Mouse (Mus musculus) testis, adult 2 months (tissue): ENCODE results near the gene Eif2b3. TPM values are rescaled to one million over a fixed set of nuclear protein-coding genes. Genes with fewer than 3 reads are reported as not detected.

Experiments
- H3K27ac ChIP-seq: fragments of 200-500 bp; 2 replicates; pipeline ENCODE4 v1.5.1; 2012; ENCODE audit warnings: low read depth, low read length; ENCODE audit not compliant: control insufficient read depth, insufficient read depth
- H3K27me3 ChIP-seq: fragments of 200-500 bp; 2 replicates; pipeline ENCODE4 v1.6.1; 2012; ENCODE audit warnings: mild to moderate bottlenecking, low read length, moderate library complexity; ENCODE audit not compliant: control insufficient read depth, insufficient read depth
- H3K36me3 ChIP-seq: fragments of 200-500 bp; 2 replicates; pipeline ENCODE4 v1.6.1; 2012; ENCODE audit warnings: mild to moderate bottlenecking, low read length; ENCODE audit not compliant: control insufficient read depth, insufficient read depth
- H3K4me1 ChIP-seq: fragments of 200-500 bp; 2 replicates; pipeline ENCODE4 v1.6.1; 2012; ENCODE audit warnings: low read length; ENCODE audit not compliant: control insufficient read depth, insufficient read depth
- H3K4me3 ChIP-seq: fragments of 200-500 bp; 2 replicates; pipeline ENCODE4 v1.5.1; 2012; ENCODE audit warnings: low read depth, mild to moderate bottlenecking, low read length, moderate library complexity, mixed read lengths; ENCODE audit not compliant: control insufficient read depth
- CTCF ChIP-seq: fragments of 200-500 bp; IDR thresholded peaks from 2 replicates; pipeline ENCODE4 v1.5.1; 2012; ENCODE audit warnings: low read depth, mild to moderate bottlenecking, inconsistent platforms, low read length, moderate library complexity; ENCODE audit not compliant: control insufficient read depth, insufficient read depth, insufficient replicate concordance
- POLR2A ChIP-seq: fragments of 200-500 bp; IDR thresholded peaks from 2 replicates; pipeline ENCODE4 v1.6.1; 2012; ENCODE audit warnings: low read depth, mild to moderate bottlenecking, inconsistent platforms, low read length, moderate library complexity; ENCODE audit not compliant: control insufficient read depth
- polyA plus RNA-seq: library from polyadenylated mRNA; depleted of rRNA; stranded (reverse); fragments of >200 nt; gene quantifications from 2 replicates; pipeline ENCODE4 v1.2.3, GENCODE M21; 2012

The Eif2b3 gene
- polyA plus RNA-seq, 1 experiment = 6.3 TPM

- Histone ChIP-seq H3K27me3 (no peaks in the 10 kb centered on the region), H3K27ac (peak within 1 kb of the TSS; percentile 16), H3K4me1 (peaks cover 19% of the 10 kb centered on the region), H3K36me3 (no peaks in the 10 kb centered on the region), H3K4me3 (no peak within 1 kb of the TSS)
- TF ChIP-seq CTCF = no peak
- TF ChIP-seq POLR2A = no peak
Measured at GRCm38 (mm10) chr4:117125348-117125909, 106.2 kb downstream of the Eif2b3 start, which contains the start of gene Btbd19. Gene Btbd19, minus strand, starts transcription at chr4:117125725.

GRCm38 (mm10) chr4:117125910-117126674, 106.9 kb downstream of the Eif2b3 start:
- Histone ChIP-seq H3K4me3 (no peak overlapping the region), H3K27ac (peak overlapping the region; percentile 16)

GRCm38 (mm10) chr4:117126675-117127290, 107.6 kb downstream of the Eif2b3 start, which contains the start of gene Tctex1d4:
Gene Tctex1d4, plus strand, starts transcription at chr4:117126794.
- no peaks in the 10 kb centered on the region for H3K36me3 ChIP-seq
- TF ChIP-seq POLR2A = no peak
- TF ChIP-seq CTCF = no peak
- peaks cover 14% of the 10 kb centered on the region for H3K4me1 ChIP-seq
- H3K27ac ChIP-seq = peak within 1 kb of the TSS; percentile 16
- H3K27me3 ChIP-seq = no peaks in the 10 kb centered on the region
- no peak within 1 kb of the TSS for H3K4me3 ChIP-seq

More at GRCm38 (mm10) chr4:117125910-117126674, 106.9 kb downstream of the Eif2b3 start:
- TF ChIP-seq POLR2A (no peak), CTCF (no peak)
- Histone ChIP-seq H3K4me1 (peaks cover 14% of the 10 kb centered on the region), H3K36me3 (no peaks in the 10 kb centered on the region), H3K27me3 (no peaks in the 10 kb centered on the region)

GRCm38 (mm10) chr4:117127991-117128686, 108.9 kb downstream of the Eif2b3 start:
- Histone ChIP-seq H3K4me3 (no peak overlapping the region), H3K27ac (no peak overlapping the region), H3K4me1 (peaks cover 19% of the 10 kb centered on the region), H3K27me3 (no peaks in the 10 kb centered on the region), H3K36me3 (no peaks in the 10 kb centered on the region)
- TF ChIP-seq POLR2A = no peak
- TF ChIP-seq CTCF = no peak

GRCm38 (mm10) chr4:117130790-117131189, 111.6 kb downstream of the Eif2b3 start:
- no peak for TF ChIP-seq POLR2A
- TF ChIP-seq CTCF = no peak
- H3K4me3 ChIP-seq = no peak overlapping the region
- peaks cover 22% of the 10 kb centered on the region for H3K4me1 ChIP-seq
- no peak overlapping the region for H3K27ac ChIP-seq
- H3K27me3 ChIP-seq = no peaks in the 10 kb centered on the region
- H3K36me3 ChIP-seq = no peaks in the 10 kb centered on the region

- Histone ChIP-seq H3K27ac (no peak overlapping the region), H3K36me3 (no peaks in the 10 kb centered on the region), H3K4me3 (no peak overlapping the region), H3K4me1 (peaks cover 19% of the 10 kb centered on the region), H3K27me3 (no peaks in the 10 kb centered on the region)
- TF ChIP-seq POLR2A = no peak
- TF ChIP-seq CTCF = no peak
Measured at GRCm38 (mm10) chr4:117131198-117131597, 112.0 kb downstream of the Eif2b3 start.
